Mouse (Mus musculus) lung, postnatal 0 days (tissue): ENCODE results near the gene P3h2. TPM values are rescaled to one million over a fixed set of nuclear protein-coding genes. Genes with fewer than 3 reads are reported as not detected.

ENCODE experiments used
- ATAC-seq: fragments of 200-750 bp; cut with Nextera tagmentation; 2 replicates; pipeline ENCODE4 v1.8.0; 2017; ENCODE audit warnings: moderate library complexity
- DNase-seq: peaks from one replicate; pipeline ENCODE4 v3.0.0-alpha.2; 2016; ENCODE audit warnings: low spot score
- H3K27ac ChIP-seq: fragments of 300-500 bp; sonication (generic); 2 replicates; pipeline ENCODE4 v1.5.1; 2014; ENCODE audit warnings: antibody characterized with exemption, mild to moderate bottlenecking, low read length, mixed read lengths
- H3K27me3 ChIP-seq: fragments of 300-500 bp; sonication (generic); replicated peaks from 2 replicates; pipeline ENCODE4 v1.6.1; 2014; ENCODE audit warnings: low read length, mixed read lengths; ENCODE audit not compliant: insufficient read depth
- H3K36me3 ChIP-seq: fragments of 300-500 bp; sonication (generic); 2 replicates; pipeline ENCODE4 v1.6.1; 2014; ENCODE audit warnings: low read length, mixed read lengths; ENCODE audit not compliant: insufficient read depth
- H3K4me1 ChIP-seq: fragments of 300-500 bp; sonication (generic); 2 replicates; pipeline ENCODE4 v1.6.1; 2014; ENCODE audit warnings: antibody characterized with exemption, low read depth, low read length, mixed read lengths; ENCODE audit not compliant: insufficient read depth
- H3K4me2 ChIP-seq: fragments of 300-500 bp; sonication (generic); replicated peaks from 2 replicates; pipeline ENCODE4 v1.6.1; 2014; ENCODE audit warnings: low read depth, mild to moderate bottlenecking, low read length, moderate library complexity, mixed read lengths
- H3K4me3 ChIP-seq: fragments of 300-500 bp; sonication (generic); 2 replicates; pipeline ENCODE4 v1.5.1; 2014; ENCODE audit warnings: low read depth, low read length
- H3K9ac ChIP-seq: fragments of 300-500 bp; sonication (generic); replicated peaks from 2 replicates; pipeline ENCODE4 v1.6.1; 2014; ENCODE audit warnings: low read depth, mild to moderate bottlenecking
- H3K9me3 ChIP-seq: fragments of 300-500 bp; sonication (generic); 2 replicates; pipeline ENCODE4 v1.6.1; 2016; ENCODE audit warnings: low read length, mixed read lengths
- CTCF ChIP-seq: IDR thresholded peaks from 2 replicates; pipeline ENCODE4 v1.5.1; 2016; ENCODE audit warnings: antibody characterized with exemption, mild to moderate bottlenecking
- EP300 ChIP-seq: IDR thresholded peaks from 2 replicates; pipeline ENCODE4 v1.6.1; 2016; ENCODE audit warnings: antibody characterized with exemption, mild to moderate bottlenecking, control low read depth
- WGBS: fragments of 180-500 bp; shearing (Covaris S2); extraction: QIAGEN DNeasy Blood & Tissue Kit; methylation state at CpG from one replicate; pipeline ENCODE4 v1.1.7; 2014; 5-methylcytosine and 5-hydroxymethylcytosine counted together
- polyA plus RNA-seq: library from polyadenylated mRNA; unstranded; fragments of >200 nt; fragmentation: Nextera tagmentation; extraction: Ambion mirVana; gene quantifications from 2 replicates; pipeline ENCODE4 v1.2.1, GENCODE M21; 2015

The P3h2 gene
- polyA plus RNA-seq, 1 experiment from 2014 or later: 1.5 TPM

DNA sequence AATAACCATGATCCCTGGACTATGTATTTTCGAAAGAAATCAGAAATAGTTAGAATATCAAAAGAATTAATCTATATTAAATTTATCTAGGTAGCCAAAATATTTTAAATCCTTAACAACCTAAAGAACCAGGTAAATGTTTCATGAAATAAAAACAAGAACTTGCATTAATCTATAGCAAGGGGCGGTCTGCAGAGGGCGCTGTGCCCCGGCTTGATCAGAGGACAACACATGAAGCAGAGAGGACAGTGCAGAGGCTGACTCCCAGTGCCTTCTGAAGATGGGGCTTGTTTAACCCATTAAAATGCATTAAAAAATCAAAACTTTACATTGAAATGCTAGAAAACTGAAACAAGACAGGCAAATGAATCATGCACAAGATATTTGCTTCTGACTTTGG lies 121.9 kb downstream of the P3h2 start:
- no peaks in the 10 kb centered on the region for H3K4me1 ChIP-seq
- H3K9me3 ChIP-seq: no peaks in the 10 kb centered on the region
- no peaks in the 10 kb centered on the region for H3K36me3 ChIP-seq
- H3K27ac ChIP-seq: no peak overlapping the region
- TF ChIP-seq EP300 (no peak), CTCF (peak; percentile 71)
- no peaks in the 10 kb centered on the region for H3K27me3 ChIP-seq
- no peak overlapping the region for H3K9ac ChIP-seq
- no peak overlapping the region for H3K4me3 ChIP-seq
- ATAC-seq (no peak), DNase-seq (peak; percentile 34)
- H3K4me2 ChIP-seq: no peak overlapping the region
- 47% methylated on average over 4 of the region's 4 CpGs for WGBS

DNA sequence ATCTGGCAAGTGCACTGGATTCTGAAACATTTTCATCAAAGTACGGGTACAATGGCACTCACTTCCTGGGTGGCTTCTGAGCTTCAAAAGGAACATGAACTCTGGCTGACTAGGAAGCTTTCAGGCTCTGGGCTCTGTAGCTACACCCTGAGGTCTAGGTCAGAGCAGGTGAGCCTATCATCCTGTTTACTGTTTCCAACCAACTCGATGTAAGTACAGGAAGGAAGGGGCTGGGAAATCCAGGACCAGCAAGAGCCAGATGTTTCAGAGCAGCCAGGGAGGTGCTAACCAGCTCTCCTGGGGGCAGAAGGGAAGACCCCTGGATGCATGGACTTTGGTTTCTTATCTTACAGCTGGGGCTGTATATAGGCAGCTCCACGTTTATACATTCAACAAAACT lies 126.5 kb downstream of the P3h2 start:
- H3K36me3 ChIP-seq: no peaks in the 10 kb centered on the region
- H3K27me3 ChIP-seq: no peaks in the 10 kb centered on the region
- WGBS: 37% methylated on average over 3 of the region's 3 CpGs
- no peak overlapping the region for H3K9ac ChIP-seq
- TF ChIP-seq CTCF (no peak), EP300 (no peak)
- ATAC-seq (no peak), DNase-seq (no peak)
- no peak overlapping the region for H3K4me2 ChIP-seq
- H3K27ac ChIP-seq: no peak overlapping the region
- no peaks in the 10 kb centered on the region for H3K9me3 ChIP-seq
- no peaks in the 10 kb centered on the region for H3K4me1 ChIP-seq
- H3K4me3 ChIP-seq: no peak overlapping the region

DNA sequence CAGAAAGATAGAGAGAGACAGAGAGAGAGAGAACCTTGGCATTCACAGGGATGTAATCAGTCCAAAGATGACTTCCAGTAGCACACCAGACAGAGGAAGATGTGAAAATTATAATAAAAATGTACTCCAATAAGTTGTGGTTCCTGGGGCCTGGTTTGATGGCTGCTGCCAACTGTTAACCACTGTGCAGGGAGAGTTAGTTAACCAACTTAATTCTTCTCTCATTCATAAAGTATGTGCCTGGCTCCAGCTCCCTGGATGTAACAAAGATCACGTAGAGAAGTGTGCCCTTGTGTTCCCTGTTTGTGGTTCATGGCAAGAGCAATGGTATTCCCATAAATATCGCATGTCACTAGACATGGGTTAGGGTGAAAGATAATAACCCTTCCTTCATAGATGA lies 128.4 kb downstream of the P3h2 start:
- 86% methylated on average over 2 of the region's 2 CpGs for WGBS
- ATAC-seq: no peak
- Histone ChIP-seq H3K4me2 (no peak overlapping the region), H3K27me3 (no peaks in the 10 kb centered on the region), H3K9me3 (no peaks in the 10 kb centered on the region), H3K9ac (no peak overlapping the region), H3K27ac (no peak overlapping the region), H3K4me3 (no peak overlapping the region), H3K36me3 (no peaks in the 10 kb centered on the region), H3K4me1 (no peaks in the 10 kb centered on the region)
- no peak for TF ChIP-seq CTCF
- TF ChIP-seq EP300: no peak
- DNase-seq: no peak

DNA sequence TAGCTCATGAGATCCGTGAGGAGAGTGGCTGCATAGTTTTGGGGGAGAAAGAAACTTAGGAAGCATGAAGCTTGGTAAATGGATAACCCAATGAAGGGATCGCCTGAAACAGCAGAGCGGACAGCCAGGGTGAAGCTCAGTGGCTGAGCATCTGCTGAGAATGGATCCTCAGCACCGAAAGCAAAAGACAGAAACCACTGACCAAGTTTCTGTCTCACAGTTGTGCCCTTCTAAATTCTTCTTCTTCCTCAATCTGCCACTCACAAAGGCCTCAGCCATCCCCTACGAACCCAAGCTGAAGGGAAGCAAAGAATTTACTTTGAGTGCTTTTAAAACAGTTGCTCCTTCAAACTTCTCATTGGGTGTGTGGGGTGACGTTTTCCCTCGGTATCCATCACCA lies 134.3 kb downstream of the P3h2 start:
- Histone ChIP-seq H3K4me3 (no peak overlapping the region), H3K27me3 (no peaks in the 10 kb centered on the region), H3K9me3 (no peaks in the 10 kb centered on the region), H3K9ac (no peak overlapping the region), H3K4me1 (no peaks in the 10 kb centered on the region), H3K36me3 (no peaks in the 10 kb centered on the region), H3K27ac (no peak overlapping the region), H3K4me2 (no peak overlapping the region)
- TF ChIP-seq CTCF: no peak
- no peak for TF ChIP-seq EP300
- WGBS: 76% methylated on average over 7 of the region's 7 CpGs
- no peak for ATAC-seq
- no peak for DNase-seq

DNA sequence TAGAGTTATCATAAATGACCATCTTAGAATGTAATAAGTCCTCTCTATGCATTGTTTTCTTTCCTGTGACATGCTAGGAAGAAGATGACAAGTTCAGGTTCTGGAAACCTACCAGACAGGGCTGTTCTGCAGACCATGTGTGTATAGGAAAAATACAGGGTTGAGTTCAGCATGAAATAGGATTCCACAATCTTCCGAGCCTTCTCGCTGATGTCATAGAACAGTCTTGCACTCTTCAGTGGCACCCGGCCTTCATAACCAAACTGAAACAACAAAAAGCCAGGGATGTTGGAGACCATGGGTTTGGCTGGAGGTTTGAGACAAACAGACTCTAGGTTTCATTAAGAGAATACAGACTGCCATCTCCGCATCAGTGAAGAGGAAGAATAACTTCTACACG lies 134.9 kb downstream of the P3h2 start:
- H3K4me2 ChIP-seq: no peak overlapping the region
- ATAC-seq (no peak), DNase-seq (no peak)
- no peaks in the 10 kb centered on the region for H3K27me3 ChIP-seq
- no peaks in the 10 kb centered on the region for H3K36me3 ChIP-seq
- 86% methylated on average over 5 of the region's 5 CpGs for WGBS
- H3K4me1 ChIP-seq: no peaks in the 10 kb centered on the region
- TF ChIP-seq CTCF (no peak), EP300 (no peak)
- H3K27ac ChIP-seq: no peak overlapping the region
- H3K9me3 ChIP-seq: no peaks in the 10 kb centered on the region
- no peak overlapping the region for H3K9ac ChIP-seq
- H3K4me3 ChIP-seq: no peak overlapping the region

DNA sequence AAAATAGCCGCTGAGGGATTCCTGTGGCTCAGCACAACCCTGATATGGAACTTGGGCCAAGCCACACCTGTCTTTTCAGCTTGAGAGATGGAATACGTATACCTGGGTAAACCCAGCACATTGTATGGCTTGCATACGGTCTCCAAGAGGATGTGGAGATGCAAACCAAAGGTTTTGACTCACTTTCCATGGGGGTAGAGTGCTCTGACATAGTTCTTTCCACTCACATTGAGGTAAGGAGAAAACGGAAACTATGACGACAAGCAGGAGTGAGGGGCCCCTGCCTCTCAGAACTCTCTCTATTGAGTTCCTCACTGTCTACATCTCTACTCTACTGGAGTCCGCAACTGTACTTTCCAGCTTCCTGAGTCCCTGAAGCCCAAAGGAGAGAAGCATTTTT lies 135.4 kb downstream of the P3h2 start:
- ATAC-seq (no peak), DNase-seq (no peak)
- Histone ChIP-seq H3K4me1 (no peaks in the 10 kb centered on the region), H3K4me3 (no peak overlapping the region), H3K9ac (no peak overlapping the region), H3K36me3 (no peaks in the 10 kb centered on the region), H3K4me2 (no peak overlapping the region), H3K9me3 (no peaks in the 10 kb centered on the region), H3K27me3 (no peaks in the 10 kb centered on the region), H3K27ac (no peak overlapping the region)
- TF ChIP-seq CTCF (no peak), EP300 (no peak)
- 86% methylated on average over 6 of the region's 6 CpGs for WGBS

DNA sequence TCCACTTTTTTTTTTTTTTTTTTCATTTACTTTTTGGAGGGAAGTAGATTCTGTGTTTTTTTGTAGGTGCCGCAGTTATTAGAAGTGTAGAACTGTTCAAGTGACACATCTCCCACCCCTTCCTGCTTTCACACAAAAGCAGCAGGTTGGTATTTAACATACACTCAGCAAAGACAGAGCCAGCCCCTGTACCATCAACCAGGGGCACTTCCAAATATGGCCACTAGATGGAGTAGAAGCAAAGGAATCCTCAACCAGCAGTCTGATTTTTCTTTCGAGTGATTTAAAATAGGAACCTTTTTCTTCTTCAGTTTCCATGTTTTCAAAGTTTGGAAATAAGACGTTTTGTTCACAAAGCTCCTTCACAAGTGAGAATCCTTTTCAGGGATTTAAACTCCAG lies 138.3 kb downstream of the P3h2 start:
- H3K9me3 ChIP-seq: no peaks in the 10 kb centered on the region
- DNase-seq: peak; percentile 72
- TF ChIP-seq EP300 (no peak), CTCF (peak; percentile 94)
- H3K27ac ChIP-seq: no peak overlapping the region
- no peaks in the 10 kb centered on the region for H3K36me3 ChIP-seq
- no peak overlapping the region for H3K4me2 ChIP-seq
- WGBS: 17% methylated on average over 3 of the region's 3 CpGs
- no peaks in the 10 kb centered on the region for H3K27me3 ChIP-seq
- 0 out of 2 replicates have a peak, but pooled peaks have one; percentile 30 for ATAC-seq
- no peaks in the 10 kb centered on the region for H3K4me1 ChIP-seq
- H3K9ac ChIP-seq: no peak overlapping the region
- no peak overlapping the region for H3K4me3 ChIP-seq
